Mouse (Mus musculus) common myeloid progenitor, adult 5-6 weeks (primary cell): ENCODE measurements around the gene Ttc38. TPM values are rescaled to one million over a fixed set of nuclear protein-coding genes. Genes with fewer than 3 reads are reported as not detected.
A peak's percentile ranks its signal among the peaks of the same experiment; 100 is the strongest.
"Not testable (repeated sequence)": the region's sequence is repeated elsewhere in the genome, so short reads cannot be mapped to it uniquely, and the experiment has no call there.

Experiments used
- ATAC-seq: replicated peaks from 2 replicates; pipeline ENCODE4 v1.8.0; 2016; ENCODE audit warnings: low read depth, mild to moderate bottlenecking, moderate TSS enrichment, inconsistent platforms; ENCODE audit not compliant: poor library complexity, severe bottlenecking
- total RNA-seq: library from RNA; stranded (forward); fragments of 200-1000, 187-1606 nt; gene quantifications from 2 replicates; pipeline ENCODE4 v1.2.3, GENCODE M21; 2017

Ttc38 gene
- total RNA-seq, 1 experiment from 2014 or later, result 4.5 TPM

DNA sequence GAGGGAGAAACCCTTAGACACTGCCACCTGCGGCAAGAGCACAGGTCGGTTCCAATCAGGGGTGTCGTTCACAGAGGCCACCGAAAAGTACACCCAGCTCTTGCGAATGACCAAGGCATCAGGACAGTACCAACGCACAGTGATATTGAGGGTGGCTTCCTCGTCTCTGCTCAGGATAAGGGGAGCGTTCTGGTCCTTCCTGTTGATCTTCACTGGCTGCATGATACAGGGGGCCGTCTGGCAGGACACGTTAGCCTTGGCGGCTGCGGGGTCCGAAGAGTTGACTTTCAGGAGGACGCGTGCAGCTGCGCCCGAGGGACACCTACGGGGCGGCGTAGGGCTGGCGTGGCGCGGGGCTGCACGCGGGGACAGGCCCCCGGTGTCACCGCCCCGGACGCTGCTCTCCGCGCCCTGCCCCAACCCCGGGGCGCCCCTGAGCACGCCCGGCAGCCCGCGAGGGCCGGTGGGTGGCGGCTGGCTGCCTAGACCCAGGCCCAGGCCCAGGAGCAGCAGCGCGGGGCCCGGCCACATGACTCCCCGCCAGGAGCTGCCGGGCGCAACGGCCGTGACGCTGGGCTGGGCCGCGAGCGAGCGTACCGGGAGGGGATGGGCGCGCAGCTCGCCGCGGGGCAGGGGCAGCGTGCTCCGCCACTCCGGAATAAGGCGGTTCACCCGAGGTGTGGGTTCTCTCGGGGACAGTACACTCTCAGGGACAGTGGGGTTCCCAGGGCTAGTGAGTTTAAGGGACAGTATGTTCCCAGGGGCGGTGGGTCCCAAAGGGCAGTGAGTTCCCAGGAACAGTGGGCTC lies 10.7 kb upstream of the Ttc38 start, which contains the start of gene Pkdrej:
TSS of gene Pkdrej (minus strand) at position 532 of the 808 bp plus-strand sequence.
- peak; percentile 36; the same call in 1 of the 2 replicates for ATAC-seq

DNA sequence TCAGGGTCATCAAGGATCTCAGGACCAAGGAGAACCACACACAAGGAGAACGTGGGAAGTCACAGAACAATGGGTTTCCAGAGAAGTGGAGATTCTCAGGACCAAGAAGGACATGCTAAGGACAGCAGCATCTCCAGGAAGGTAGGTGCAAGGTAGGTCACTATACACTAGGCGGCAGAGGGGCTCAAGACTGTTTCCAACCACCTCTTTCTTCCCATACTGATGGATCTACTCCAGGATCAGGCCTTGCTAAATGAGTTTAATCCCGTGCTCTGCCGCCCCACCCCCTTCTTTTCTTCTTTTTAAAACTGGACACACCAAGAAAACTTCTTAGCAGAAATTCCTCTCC lies 10.1 kb upstream of the Ttc38 start:
- no peak for ATAC-seq

DNA sequence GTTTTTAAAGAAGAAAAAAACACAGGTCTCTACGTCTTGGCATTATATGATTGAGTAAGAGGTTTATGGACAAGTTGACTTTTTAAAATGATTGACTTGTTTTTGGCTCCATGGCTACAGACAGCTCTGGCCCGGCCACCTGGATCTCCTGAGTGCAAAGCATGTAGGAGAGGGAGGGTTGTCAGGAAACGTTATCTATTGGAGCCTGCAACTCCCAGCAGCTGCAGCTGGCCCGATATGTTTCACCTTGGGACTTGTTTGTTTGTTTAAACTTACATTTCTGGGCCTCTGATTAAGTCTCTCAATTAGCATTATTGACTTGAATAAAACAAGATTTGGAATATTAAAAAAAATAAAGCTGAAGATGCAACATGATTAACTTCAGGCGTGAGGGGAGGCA lies 5.4 kb upstream of the Ttc38 start:
- ATAC-seq, result no peak; the same call in 1 of the 2 replicates

GRCm38 (mm10) chr15:85828071-85828470 lies 4.0 kb upstream of the Ttc38 start:
- ATAC-seq, result no peak

- no peak for ATAC-seq
Measured at GRCm38 (mm10) chr15:85829470-85829869, 2.6 kb upstream of the Ttc38 start.

DNA sequence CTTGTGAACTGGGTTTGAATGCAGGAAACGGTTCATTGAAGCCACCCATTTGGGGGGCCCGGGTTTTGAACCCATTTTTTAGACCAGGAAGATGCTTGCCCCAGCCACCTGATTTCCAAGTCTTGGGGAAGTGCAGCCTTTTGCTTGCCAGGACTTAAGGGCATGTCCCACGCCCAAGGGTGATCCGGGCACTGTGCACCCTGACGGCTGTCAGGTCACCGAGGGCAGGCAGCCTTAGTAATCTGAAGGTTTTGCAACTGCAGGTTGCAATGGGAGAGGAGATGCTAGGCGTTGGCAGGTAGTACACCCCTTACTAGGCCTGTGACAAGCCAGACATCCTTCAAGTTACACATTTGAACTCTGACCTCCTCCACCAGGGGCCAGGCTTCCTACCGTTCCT lies 493 bp downstream of the Ttc38 start:
- no peak for ATAC-seq

- ATAC-seq, result no peak
Measured at GRCm38 (mm10) chr15:85835335-85835734, 3.2 kb downstream of the Ttc38 start.

DNA sequence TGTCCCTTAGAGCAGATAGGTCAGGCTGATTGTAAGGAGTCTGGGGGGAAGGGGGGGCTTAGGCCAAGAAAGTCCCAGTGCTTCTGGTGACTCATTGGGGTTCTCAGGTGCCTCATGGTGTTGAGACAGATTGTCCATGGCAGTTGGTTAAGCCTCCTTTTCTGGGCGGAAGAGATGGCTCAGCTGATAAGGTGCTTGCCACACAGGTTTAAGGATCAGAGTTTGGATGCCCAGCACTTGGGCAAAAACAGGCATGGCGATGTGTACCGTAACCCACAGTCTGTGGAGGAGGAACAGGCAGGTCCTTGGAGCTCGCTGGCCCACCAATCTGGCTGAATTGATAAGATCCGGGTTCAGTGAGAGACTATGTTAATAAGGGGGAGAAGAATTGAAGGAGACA lies 4.8 kb downstream of the Ttc38 start:
- no peak for ATAC-seq

- no peak for ATAC-seq
Measured at GRCm38 (mm10) chr15:85840983-85841382, 8.9 kb downstream of the Ttc38 start.

DNA sequence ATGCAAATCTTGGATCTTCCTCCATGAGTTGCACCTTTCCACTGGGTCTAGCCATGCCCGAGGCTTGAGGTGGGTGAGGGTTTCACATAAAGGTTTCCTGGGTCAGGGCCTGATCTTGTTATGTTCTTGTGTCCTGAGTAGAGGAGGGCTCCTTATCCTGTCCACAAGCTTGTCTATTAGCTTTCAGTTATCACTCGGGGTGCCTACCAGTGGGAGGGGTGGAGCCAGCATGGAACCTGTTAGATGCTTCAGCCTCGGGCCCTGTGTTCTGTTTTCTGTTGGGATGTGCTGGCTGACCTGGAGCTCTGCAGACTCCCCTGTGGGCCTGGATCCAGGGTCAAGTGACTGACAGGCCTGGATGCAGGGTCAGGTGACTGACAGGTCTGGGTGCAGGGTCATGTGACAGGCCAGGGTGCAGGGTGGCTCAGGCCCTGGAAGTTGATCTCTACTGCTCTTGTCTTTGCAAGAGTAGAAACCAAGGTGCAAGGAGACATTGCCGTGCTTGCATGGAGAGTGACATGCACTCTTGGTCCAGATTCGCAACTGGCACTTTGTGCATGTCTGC lies 9.8 kb downstream of the Ttc38 start:
- no peak for ATAC-seq

DNA sequence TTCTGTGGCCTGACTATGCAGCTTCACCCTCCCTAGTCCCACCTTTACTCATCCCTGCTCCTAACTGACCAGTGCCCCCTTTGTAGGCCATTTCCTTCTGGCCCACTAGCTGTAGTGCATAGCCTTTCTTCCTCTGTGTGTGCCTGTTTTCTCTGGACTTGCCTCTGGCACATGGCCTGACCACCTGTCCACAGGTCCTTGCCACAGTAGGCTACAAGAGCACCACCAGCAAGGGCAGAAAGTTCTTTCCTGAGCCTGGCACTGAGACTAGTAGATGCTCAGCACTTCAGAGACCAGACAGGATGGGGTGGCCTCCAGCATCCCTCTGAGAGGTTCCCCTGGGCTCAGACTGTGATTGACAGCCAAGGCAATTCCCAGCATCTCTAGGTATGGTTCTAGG lies 13.0 kb downstream of the Ttc38 start:
- no peak for ATAC-seq

- ATAC-seq, result 0 out of 2 replicates have a peak, but pooled peaks have one; percentile 54
Measured at GRCm38 (mm10) chr15:85851656-85852392, 19.7 kb downstream of the Ttc38 start.

- ATAC-seq, result no peak; the same call in 1 of the 2 replicates
Measured at GRCm38 (mm10) chr15:85858980-85859489, 26.9 kb downstream of the Ttc38 start.

GRCm38 (mm10) chr15:85859490-85860031 lies 27.5 kb downstream of the Ttc38 start, which contains the start of gene Gtse1:
Gene Gtse1 (plus strand): TSS chr15:85859745.
- ATAC-seq, result peak; percentile 99

- ATAC-seq, result not testable (repeated sequence)
Measured at GRCm38 (mm10) chr15:85865913-85866312, 33.8 kb downstream of the Ttc38 start.

GRCm38 (mm10) chr15:85867696-85868095 lies 35.6 kb downstream of the Ttc38 start:
- peak; percentile 92 for ATAC-seq

DNA sequence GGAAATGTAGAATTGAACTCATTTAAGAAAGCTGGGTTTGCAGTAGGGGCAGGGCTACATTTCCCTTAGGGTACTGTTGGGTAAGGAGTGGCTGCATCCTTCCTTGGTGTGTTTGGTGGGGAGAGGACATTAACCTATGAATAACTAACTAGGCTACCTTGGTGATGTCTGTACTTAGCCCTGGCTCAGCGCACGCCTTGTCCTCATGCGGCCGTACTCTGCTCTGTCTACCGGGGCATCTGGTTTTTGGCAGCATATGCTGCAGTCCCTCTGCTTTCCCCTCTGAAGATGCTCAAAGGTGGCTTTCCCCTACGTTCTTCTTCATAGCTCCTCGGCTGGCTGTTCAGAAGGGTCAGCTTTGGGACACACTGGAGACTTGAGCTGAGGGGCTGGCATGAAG lies 45.2 kb downstream of the Ttc38 start:
- ATAC-seq, result no peak

- ATAC-seq, result peak; percentile 93
Measured at GRCm38 (mm10) chr15:85878848-85879497, 46.9 kb downstream of the Ttc38 start, which contains the start of gene Trmu. Gene Trmu (plus strand): TSS chr15:85879312.

GRCm38 (mm10) chr15:85879498-85879895 lies 47.4 kb downstream of the Ttc38 start:
- no peak for ATAC-seq

DNA sequence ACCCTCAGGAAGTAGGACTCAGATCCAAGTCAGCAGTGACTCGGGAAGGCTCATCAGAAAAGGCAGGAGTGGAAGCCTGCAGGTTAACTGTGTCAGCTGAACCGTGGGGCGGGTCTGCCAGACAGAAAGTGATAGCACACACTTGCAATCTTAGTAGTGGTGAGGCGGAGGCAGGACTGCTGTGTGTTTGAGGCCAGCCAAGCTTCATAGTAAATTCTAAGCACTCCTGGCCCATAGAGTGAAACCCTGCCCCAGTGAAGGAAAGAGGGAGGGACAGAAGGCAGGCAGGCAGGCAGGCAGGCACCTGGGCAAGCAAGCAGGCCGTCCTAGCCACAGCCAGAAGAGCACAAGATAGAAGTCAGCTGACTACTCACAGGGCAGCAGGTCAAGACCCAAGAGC lies 53.5 kb downstream of the Ttc38 start:
- ATAC-seq, result no peak
